ENCODE assay signal across 10 mouse cellular contexts in the genomic region with DNA sequence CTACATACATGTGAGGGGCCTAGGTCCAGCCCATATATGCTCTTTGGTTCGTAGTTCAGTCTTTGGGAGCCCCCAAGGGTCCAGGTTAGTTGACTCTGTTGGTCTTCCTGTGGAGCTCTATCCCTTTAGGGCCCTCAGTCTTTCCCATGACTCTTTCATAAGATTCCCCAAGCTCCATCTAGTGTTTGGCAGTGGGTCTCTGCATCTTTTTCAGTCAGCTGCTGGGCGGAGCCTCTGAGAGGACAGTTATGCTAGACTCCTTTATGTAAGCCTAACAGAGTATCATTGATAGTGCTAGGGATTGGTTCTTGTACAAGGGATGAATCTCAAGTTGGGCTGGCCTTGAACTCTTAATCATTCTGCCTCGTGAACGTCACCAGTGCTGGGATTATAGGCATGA.
"Had no signal": no experiment of that assay in that cellular context is flagged by ENCODE, and none has a peak within 500 bp of the region (broad histone marks: within the 10 kb centered on the region; RNA-seq: fewer than 3 reads in every experiment).

No protein-coding gene starts in this region.

- DNase-seq: kidney, adult 2 months; kidney, postnatal 25 days; layer of hippocampus, adult 9-11 months; layer of hippocampus, postnatal 36 days; liver, postnatal 0 days; lung, embryonic 14.5 days; right cerebral cortex, adult 18-20 months; right cerebral cortex, postnatal 14 days; right cerebral cortex, postnatal 4 days; thymus, postnatal 25 days had no signal
